Mouse (Mus musculus) stomach, postnatal 0 days (tissue): Measurements from ENCODE around the gene 1700023F06Rik. TPM values are rescaled to one million over a fixed set of nuclear protein-coding genes. Genes with fewer than 3 reads are reported as not detected.

Experiments
- ATAC-seq: fragments of 200-750 bp; cut with Nextera tagmentation; 2 replicates; pipeline ENCODE4 v1.8.0; 2017; ENCODE audit not compliant: low FRiP score, low TSS enrichment
- DNase-seq: peaks from one replicate; pipeline ENCODE4 v3.0.0-alpha.2; 2016; ENCODE audit warnings: low spot score
- H3K27ac ChIP-seq: fragments of 300-500 bp; sonication (generic); replicated peaks from 2 replicates; pipeline ENCODE4 v1.5.1; 2014; ENCODE audit warnings: mild to moderate bottlenecking, control low read depth
- H3K27me3 ChIP-seq: fragments of 300-500 bp; sonication (generic); 2 replicates; pipeline ENCODE4 v1.6.1; 2014; ENCODE audit warnings: low read length; ENCODE audit not compliant: control insufficient read depth, insufficient read depth
- H3K36me3 ChIP-seq: fragments of 300-500 bp; sonication (generic); 2 replicates; pipeline ENCODE4 v1.6.1; 2014; ENCODE audit warnings: low read length, mixed read lengths; ENCODE audit not compliant: control insufficient read depth, insufficient read depth
- H3K4me1 ChIP-seq: fragments of 300-500 bp; sonication (generic); replicated peaks from 2 replicates; pipeline ENCODE4 v1.6.1; 2014; ENCODE audit warnings: antibody characterized with exemption; ENCODE audit not compliant: control insufficient read depth, insufficient read depth
- H3K4me2 ChIP-seq: fragments of 300-500 bp; sonication (generic); replicated peaks from 2 replicates; pipeline ENCODE4 v1.6.1; 2014; ENCODE audit warnings: low read depth, mild to moderate bottlenecking, control low read depth, moderate library complexity
- H3K4me3 ChIP-seq: fragments of 300-500 bp; sonication (generic); 2 replicates; pipeline ENCODE4 v1.5.1; 2014; ENCODE audit warnings: low read depth, low read length, control low read depth
- H3K9ac ChIP-seq: fragments of 300-500 bp; sonication (generic); 2 replicates; pipeline ENCODE4 v1.6.1; 2014; ENCODE audit warnings: mild to moderate bottlenecking, low read length, control low read depth, mixed read lengths
- H3K9me3 ChIP-seq: fragments of 300-500 bp; sonication (generic); 2 replicates; pipeline ENCODE4 v1.6.1; 2016; ENCODE audit warnings: low read length; ENCODE audit not compliant: control insufficient read depth
- CTCF ChIP-seq: IDR thresholded peaks from 2 replicates; pipeline ENCODE4 v1.5.1; 2016; ENCODE audit warnings: antibody characterized with exemption, low read depth, mild to moderate bottlenecking, moderate library complexity
- EP300 ChIP-seq: optimal IDR thresholded peaks from 2 replicates; pipeline ENCODE3; 2016; ENCODE audit warnings: antibody characterized with exemption
- WGBS: fragments of 180-500 bp; shearing (Covaris S2); extraction: QIAGEN DNeasy Blood & Tissue Kit; methylation state at CpG from one replicate; pipeline ENCODE4 v1.1.7; 2014; 5-methylcytosine and 5-hydroxymethylcytosine counted together
- polyA plus RNA-seq: library from polyadenylated mRNA; unstranded; fragments of >200 nt; fragmentation: Nextera tagmentation; extraction: Ambion mirVana; gene quantifications from 2 replicates; pipeline ENCODE4 v1.2.1, GENCODE M21; 2015

The 1700023F06Rik gene
- polyA plus RNA-seq, 1 experiment from 2014 or later: 1.0 TPM

DNA sequence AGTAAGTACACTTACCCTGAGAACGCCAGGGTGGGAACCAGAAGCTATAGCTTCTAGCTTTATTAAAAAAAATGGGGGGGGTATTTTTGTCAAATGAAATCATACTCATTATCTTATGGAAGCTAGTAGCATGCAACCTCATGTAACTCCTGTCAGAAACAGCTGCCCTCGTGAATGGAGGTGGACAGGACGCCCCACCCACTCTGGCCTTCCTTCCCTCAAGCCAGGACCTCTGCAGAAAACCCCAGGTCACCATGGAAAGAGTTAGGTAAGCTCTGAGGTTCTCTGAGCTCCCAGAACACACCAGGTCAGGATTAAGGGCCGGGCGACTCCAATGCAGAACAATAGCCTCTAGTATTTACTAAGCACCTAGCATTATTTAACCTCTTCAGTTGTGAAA is 40.5 kb upstream of the 1700023F06Rik start:
- Histone ChIP-seq H3K36me3 (no peaks in the 10 kb centered on the region), H3K4me3 (no peak overlapping the region), H3K27me3 (no peaks in the 10 kb centered on the region), H3K4me2 (no peak overlapping the region), H3K9ac (no peak overlapping the region), H3K27ac (peak overlapping the region; percentile 49; the same call in 1 of the 2 replicates), H3K9me3 (no peaks in the 10 kb centered on the region), H3K4me1 (peaks cover 14% of the 10 kb centered on the region)
- WGBS: 52% methylated on average over 5 of the region's 5 CpGs
- ATAC-seq: no peak
- DNase-seq: no peak
- TF ChIP-seq EP300 (no peak), CTCF (no peak)

DNA sequence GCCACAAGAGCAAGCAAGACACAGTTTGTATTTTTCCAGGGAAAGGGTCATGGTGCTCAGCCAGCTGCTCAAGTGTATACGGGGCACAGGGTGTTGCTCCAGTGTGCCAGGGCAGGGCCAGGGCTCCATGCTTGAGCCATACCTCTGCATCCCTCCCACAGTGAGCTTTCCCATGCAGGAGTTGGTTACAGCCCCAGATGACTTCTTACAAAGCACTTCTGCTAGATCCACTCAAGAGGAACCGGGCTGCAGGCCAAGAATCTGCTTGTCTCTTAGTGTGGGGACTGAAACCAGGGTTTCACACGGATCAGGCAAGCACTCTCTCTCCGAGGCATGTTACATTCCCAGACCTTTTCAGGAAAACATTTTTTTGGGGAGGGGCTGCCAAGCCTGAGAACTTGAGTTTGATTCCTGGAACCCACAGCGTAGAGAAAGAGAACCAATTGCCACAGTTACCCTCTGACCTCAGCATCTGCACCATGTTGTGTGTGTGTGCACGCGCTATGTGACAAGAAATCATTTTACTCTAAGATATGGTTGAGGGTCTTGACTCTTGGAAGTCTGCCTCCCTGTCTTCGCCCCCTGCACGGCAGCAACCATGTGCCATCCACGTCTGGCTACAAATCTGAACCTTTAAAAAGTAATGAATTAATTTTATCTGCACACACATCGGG is 39.3 kb upstream of the 1700023F06Rik start:
- no peaks in the 10 kb centered on the region for H3K9me3 ChIP-seq
- TF ChIP-seq CTCF (no peak), EP300 (no peak)
- ATAC-seq (peak; percentile 48; the same call in 1 of the 2 replicates), DNase-seq (peak; percentile 48)
- no peak overlapping the region for H3K9ac ChIP-seq
- H3K4me1 ChIP-seq: peaks cover 14% of the 10 kb centered on the region
- no peaks in the 10 kb centered on the region for H3K36me3 ChIP-seq
- no peak overlapping the region for H3K4me3 ChIP-seq
- H3K27me3 ChIP-seq: no peaks in the 10 kb centered on the region
- WGBS: 51% methylated on average over 11 of the region's 11 CpGs
- H3K27ac ChIP-seq: peak overlapping the region; percentile 56; the same call in 1 of the 2 replicates
- H3K4me2 ChIP-seq: no peak overlapping the region; the same call in 1 of the 2 replicates

DNA sequence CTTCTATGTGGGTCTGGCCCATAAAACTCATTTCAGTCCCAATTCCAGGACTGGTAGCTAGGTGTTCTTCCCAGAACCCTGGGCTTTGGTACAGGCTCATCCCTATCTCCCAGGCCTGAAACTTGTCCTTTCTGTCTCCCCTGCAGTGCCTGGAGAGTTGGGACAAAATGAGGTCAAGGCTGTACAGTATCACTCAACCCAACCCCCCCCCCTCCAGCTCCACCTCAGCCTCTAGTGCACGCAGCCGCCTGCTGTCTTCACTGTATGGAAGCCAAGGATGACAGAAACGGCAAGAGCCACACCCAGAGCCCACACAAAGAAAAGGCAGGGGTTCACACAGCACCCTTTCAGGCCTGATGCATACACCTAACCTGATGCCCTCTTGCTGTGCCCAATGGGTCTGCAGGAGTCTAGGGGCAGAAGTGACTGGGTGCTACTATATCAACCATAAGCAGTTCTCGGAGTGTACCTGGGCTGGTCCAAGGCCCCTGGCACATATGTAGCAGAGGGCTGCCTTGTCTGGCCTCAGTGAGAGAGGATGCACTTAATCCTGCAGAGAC is 38.5 kb upstream of the 1700023F06Rik start:
- Histone ChIP-seq H3K27ac (peak overlapping the region; percentile 79), H3K36me3 (no peaks in the 10 kb centered on the region), H3K9me3 (no peaks in the 10 kb centered on the region), H3K27me3 (no peaks in the 10 kb centered on the region), H3K4me2 (peak overlapping the region; percentile 8; the same call in 1 of the 2 replicates), H3K4me3 (no peak overlapping the region), H3K4me1 (peaks cover 14% of the 10 kb centered on the region), H3K9ac (no peak overlapping the region; the same call in 1 of the 2 replicates)
- ATAC-seq (peak; percentile 45; the same call in 1 of the 2 replicates), DNase-seq (no peak)
- TF ChIP-seq EP300: no peak
- WGBS: 24% methylated on average over 4 of the region's 4 CpGs

DNA sequence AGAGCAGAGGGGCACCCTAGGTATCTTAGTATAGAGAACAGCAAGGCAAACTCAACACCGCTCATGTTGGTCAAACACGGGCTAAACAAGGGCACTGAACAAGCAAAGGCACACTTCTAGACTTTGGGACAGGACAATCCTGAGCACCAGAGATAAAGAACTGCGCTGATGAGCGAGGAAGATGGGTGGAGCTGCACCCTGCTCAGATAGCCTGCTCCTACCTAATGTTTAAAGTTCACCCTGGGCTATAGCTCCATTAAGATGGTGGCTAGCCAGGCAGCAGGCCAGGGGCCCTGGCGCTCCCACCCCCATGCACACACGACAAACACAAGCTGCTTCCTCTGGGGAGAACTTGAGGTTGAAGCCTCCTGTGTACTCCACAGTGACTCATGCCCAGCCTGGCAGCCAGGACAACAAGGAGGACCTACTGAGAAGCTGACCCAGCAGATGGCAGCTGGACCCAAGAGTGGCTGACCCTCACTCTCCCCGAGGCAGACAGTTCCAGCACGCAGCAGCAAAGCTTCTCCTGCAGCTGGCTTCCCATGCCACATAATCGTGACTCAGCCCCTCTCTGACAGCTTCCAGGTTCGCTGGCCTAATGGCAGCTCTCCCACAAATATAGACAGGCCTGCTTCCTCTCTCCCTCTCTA is 37.8 kb upstream of the 1700023F06Rik start:
- no peak overlapping the region for H3K4me3 ChIP-seq
- H3K9me3 ChIP-seq: no peaks in the 10 kb centered on the region
- no peaks in the 10 kb centered on the region for H3K27me3 ChIP-seq
- H3K9ac ChIP-seq: no peak overlapping the region
- H3K4me2 ChIP-seq: no peak overlapping the region
- peak overlapping the region; percentile 79 for H3K27ac ChIP-seq
- ATAC-seq: peak; percentile 64
- 43% methylated on average over 10 of the region's 10 CpGs for WGBS
- DNase-seq: peak; percentile 51
- peaks cover 14% of the 10 kb centered on the region for H3K4me1 ChIP-seq
- no peaks in the 10 kb centered on the region for H3K36me3 ChIP-seq
- TF ChIP-seq CTCF (peak; percentile 27), EP300 (no peak)

DNA sequence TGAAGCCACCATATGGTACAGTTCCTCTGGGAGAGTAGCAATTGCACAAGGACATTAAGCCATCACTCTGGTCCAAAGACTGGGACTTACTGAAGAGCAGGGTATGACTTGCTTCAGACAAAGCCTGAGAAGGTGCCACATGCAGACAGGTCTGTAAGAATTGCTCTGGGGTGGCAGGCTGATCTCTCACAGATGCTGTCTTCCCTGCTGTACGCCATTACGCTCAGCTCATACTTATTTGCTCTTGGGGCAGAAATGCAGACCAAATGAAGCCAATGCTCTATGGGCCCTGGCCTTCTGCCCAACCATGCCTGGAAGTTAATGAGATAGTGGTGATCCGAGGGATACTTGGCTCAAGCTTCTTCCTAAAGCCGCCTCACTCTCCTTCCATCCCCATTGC is 36.5 kb upstream of the 1700023F06Rik start:
- H3K36me3 ChIP-seq: peaks cover 7% of the 10 kb centered on the region; the same call in 1 of the 2 replicates
- H3K4me2 ChIP-seq: no peak overlapping the region
- ATAC-seq (no peak), DNase-seq (no peak)
- no peak overlapping the region for H3K9ac ChIP-seq
- no peak overlapping the region for H3K27ac ChIP-seq
- peaks cover 17% of the 10 kb centered on the region for H3K4me1 ChIP-seq
- 71% methylated on average over 4 of the region's 4 CpGs for WGBS
- no peaks in the 10 kb centered on the region for H3K9me3 ChIP-seq
- TF ChIP-seq CTCF (no peak), EP300 (no peak)
- H3K4me3 ChIP-seq: no peak overlapping the region
- no peaks in the 10 kb centered on the region for H3K27me3 ChIP-seq
